Mouse (Mus musculus): ENCODE measurements around the gene Tmem253.
"Not testable (repeated sequence)": the region's sequence is repeated elsewhere in the genome, so short reads cannot be mapped to it uniquely, and the experiment has no call there.

Gene Tmem253

DNA sequence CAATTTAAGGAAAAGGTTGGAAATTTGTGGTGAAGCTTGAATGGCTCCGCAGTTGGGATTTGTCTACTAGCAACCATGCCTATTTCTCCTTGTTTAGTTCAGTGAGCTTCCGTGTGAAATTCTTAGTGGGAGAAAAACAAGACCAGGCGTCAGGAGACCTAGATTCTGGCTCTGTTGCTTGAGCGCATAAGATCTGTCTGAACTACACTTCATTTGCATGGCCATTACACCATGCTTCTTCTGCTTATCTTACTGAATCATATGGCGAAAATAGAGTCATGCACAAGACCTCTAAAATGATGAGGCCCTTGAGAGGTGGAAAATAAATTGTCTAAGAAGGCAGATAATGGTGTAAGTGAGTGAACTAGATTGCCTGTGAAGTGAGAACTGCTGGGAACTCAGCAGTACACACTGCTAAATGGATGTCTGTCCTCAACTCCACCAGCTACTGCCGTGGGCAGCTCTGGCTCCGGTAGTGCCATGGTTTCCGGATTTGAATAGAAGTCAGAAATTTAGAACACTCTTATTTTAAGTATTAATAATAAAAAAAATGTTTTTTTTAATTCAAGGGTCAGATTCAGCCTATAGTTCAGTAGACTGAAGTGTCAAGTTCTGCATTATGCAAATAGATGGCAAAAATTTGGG lies 6.2 kb downstream of the Tmem253 start:
- no peak for DNase-seq (ENCODE audit: low read depth)

DNA sequence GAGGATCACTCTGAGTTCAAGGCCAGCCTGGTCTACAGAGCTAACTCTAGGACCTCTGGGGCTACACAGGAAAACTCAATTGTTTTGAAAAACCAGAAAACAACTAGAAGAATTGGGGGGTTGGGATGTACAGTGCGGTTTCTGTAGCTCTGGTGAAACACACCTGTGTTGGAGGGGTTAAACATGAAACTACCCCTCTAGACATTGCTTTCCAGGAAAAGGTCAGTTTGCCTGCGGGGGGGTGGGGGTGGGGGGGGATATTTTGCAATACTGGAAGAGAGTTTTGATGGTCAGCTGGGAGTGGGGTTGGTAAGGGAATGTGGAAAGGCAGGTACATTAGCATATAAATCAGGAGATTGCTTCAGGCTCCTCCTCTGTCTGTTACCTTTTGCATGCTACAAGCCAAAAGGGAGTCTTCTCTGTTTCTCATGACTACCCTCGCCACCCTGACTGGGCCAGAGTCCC lies 6.8 kb downstream of the Tmem253 start:
- DNase-seq (ENCODE audit: low read depth), result no peak

DNA sequence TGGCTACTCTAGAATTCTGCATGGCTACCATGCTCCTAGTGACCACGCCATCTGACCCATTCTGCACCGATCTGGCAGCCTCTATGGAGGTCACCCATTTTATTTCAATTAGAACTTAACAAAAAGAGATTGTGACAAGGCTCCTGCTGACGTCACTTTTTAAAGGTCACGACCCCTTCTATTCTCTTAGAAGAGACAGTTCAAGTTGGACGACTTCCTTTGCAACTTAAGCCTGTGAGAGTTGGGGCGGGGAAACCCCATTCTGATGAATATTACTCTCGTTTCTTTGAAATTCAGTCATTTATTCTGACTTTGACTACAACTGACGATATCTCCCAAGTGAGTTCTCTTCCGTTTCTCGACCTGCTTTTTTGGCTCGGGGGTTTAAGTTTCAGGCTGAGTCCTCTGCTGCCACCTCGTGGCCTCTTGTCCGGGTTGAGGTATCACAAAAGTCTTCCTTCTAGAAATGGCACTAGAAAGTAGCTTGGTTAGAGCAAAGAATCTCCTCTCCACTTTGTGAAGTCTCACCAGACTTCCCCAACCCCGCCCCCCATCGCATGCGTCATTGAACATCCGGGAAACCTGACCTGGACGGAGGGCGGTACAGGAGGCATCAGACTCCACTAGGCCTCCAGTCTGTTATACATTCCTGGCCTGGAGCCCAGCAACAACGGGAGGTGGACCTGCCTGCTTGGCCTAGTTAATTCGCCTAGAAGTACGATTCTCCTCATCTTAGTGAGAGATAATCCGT lies 7.4 kb downstream of the Tmem253 start:
- DNase-seq (ENCODE audit: low read depth), result peak; percentile 84

- no peak for DNase-seq (ENCODE audit: low read depth)
Measured at GRCm38 (mm10) chr14:52024133-52024532, 8.7 kb downstream of the Tmem253 start.

DNA sequence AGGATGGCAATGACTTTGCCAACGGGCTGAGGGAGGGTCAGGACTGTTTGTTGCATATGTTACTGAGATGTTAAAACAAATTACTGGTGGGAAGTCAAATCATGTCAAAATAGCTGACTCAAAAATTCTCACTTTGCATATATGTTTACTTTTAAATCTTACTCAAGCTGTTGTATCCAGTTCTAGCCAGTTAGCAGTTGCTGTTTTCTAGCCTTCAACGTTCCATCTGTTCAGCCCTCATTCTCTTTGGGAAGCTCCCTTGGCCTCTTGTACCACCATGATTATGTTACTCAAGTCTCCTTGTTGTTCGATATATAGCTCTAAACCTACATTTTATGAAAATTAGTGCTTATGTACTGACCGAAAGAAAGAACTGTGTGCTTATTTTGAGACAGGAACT lies 10.9 kb downstream of the Tmem253 start:
- no peak for DNase-seq (ENCODE audit: low read depth)

GRCm38 (mm10) chr14:52035926-52036325 lies 20.5 kb downstream of the Tmem253 start:
- DNase-seq (ENCODE audit: low read depth), result no peak

- no peak for DNase-seq (ENCODE audit: low read depth)
Measured at GRCm38 (mm10) chr14:52039332-52039731, 23.9 kb downstream of the Tmem253 start.

- DNase-seq (ENCODE audit: low read depth), result not testable (repeated sequence)
Measured at GRCm38 (mm10) chr14:52042359-52042758, 26.9 kb downstream of the Tmem253 start, which contains the start of gene Olfr221. Olfr221 (minus strand) TSS chr14:52042459.

- no peak for DNase-seq (ENCODE audit: low read depth)
Measured at GRCm38 (mm10) chr14:52043446-52043845, 28.0 kb downstream of the Tmem253 start.

DNA sequence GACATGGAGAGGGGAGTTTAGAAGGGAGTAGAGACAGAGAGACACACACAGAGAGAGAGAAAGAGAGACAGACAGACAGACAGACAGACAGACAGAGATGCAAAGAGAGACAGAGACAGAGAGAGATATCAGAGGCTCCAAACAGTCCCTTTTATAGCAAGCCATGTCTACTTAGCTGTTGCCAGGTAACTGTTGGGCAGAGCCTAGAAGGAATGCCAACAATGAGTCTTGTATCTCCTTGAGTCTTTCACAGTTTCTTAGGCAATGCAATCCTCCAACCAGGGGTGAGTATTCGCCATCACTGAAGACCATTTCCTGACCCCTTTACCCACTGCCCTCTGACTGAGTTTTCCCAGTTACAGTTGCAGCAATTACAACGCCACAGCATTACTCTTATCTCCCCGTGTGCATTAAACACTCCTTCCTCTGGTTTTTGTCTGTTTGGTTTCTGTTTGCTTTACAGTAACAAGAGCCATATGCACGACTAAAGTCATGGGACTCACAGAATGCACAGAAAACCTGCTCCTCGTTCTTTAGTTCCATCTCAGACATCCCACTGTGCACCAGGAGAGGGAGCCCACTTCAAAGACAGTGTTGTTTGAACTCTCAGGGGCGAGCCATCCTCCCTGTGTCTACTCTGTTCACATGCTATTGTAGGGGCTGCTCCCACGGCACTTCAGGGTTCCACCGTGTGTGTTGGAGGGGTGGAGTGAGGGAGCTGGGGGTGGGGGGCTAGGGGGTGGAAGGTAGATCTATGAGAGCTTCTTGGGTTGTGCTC lies 29.6 kb downstream of the Tmem253 start:
- DNase-seq (ENCODE audit: low read depth), result no peak

GRCm38 (mm10) chr14:52045966-52046565 lies 30.6 kb downstream of the Tmem253 start:
- no peak for DNase-seq (ENCODE audit: low read depth)

GRCm38 (mm10) chr14:52052720-52053119 lies 37.3 kb downstream of the Tmem253 start:
- DNase-seq (ENCODE audit: low read depth), result not testable (repeated sequence)

- DNase-seq (ENCODE audit: low read depth), result no peak
Measured at GRCm38 (mm10) chr14:52059982-52060381, 44.5 kb downstream of the Tmem253 start.

DNA sequence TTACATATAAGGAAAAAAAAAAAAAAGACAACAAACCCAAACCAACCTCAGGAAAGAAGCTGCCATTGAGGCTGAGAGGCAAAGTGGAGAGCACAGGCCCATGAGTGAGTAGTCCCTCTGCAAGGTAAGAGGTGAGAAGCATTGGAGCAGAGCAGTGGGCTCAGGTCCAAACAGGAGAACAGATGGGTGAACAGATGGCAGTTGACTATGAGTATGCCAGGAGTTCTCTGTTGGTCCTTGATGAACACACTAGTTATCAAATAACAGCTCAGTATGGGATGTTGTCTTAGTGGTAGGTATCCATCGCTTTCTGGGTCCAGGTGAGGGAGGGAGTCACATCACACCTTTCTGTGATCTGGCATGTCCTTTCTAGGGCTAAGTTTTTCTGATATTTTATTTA lies 45.3 kb downstream of the Tmem253 start:
- no peak for DNase-seq (ENCODE audit: low read depth)

- no peak for DNase-seq (ENCODE audit: low read depth)
Measured at GRCm38 (mm10) chr14:52061798-52062197, 46.3 kb downstream of the Tmem253 start.

DNA sequence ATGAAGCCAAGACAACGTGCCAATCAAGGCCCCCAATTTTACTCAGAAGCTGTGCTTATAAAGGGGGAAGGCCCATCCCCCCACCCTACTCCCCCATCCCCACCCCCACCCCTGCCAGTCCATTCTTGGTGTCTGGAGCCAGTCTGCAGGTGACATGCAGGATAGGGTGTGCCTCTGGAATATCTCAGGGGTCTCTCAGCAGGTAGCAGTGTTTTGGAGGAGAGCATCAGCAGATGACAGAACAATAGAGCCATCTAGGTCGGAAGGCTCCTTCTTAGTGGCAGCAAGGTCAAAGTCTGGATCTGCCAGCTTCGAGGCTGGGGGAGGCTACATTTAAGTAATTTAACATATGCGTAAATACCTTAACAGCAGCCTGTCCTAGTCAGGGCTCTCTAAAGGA lies 50.7 kb downstream of the Tmem253 start:
- no peak for DNase-seq (ENCODE audit: low read depth)
